Mouse (Mus musculus) heart, postnatal 0 days (tissue): ENCODE measurements around the gene Otog.

ENCODE experiments used
- CTCF ChIP-seq: IDR thresholded peaks from 2 replicates; pipeline ENCODE4 v1.5.1; 2016; ENCODE audit warnings: antibody characterized with exemption, control low read depth, low read depth
- EP300 ChIP-seq: IDR thresholded peaks from 2 replicates; pipeline ENCODE4 v1.6.1; 2016; ENCODE audit warnings: antibody characterized with exemption, low read depth

GRCm38 (mm10) chr7:46327896-46328295, 87.1 kb downstream of the Otog start:
- TF ChIP-seq CTCF (no peak), EP300 (no peak)
